Mouse (Mus musculus) midbrain, postnatal 0 days (tissue): ENCODE results near the gene Rara. TPM values are rescaled to one million over a fixed set of nuclear protein-coding genes. Genes with fewer than 3 reads are reported as not detected.

Source experiments
- ATAC-seq: fragments of 200-750 bp; cut with Nextera tagmentation; 2 replicates; pipeline ENCODE4 v1.8.0; 2017; ENCODE audit warnings: moderate number of reproducible peaks, mild to moderate bottlenecking, moderate TSS enrichment, moderate library complexity; ENCODE audit not compliant: low FRiP score
- DNase-seq: peaks from one replicate; pipeline ENCODE4 v3.0.0-alpha.2; 2015; ENCODE audit warnings: low spot score
- H3K27ac ChIP-seq: fragments of 300-500 bp; sonication (generic); 2 replicates; pipeline ENCODE4 v1.5.1; 2014; ENCODE audit warnings: low read depth, mild to moderate bottlenecking, low read length, mixed read lengths
- H3K27me3 ChIP-seq: fragments of 300-500 bp; sonication (generic); 2 replicates; pipeline ENCODE4 v1.6.1; 2014; ENCODE audit warnings: low read length, control low read depth, mixed read lengths; ENCODE audit not compliant: insufficient read depth
- H3K36me3 ChIP-seq: fragments of 300-500 bp; sonication (generic); 2 replicates; pipeline ENCODE4 v1.6.1; 2014; ENCODE audit warnings: low read length, control low read depth, mixed read lengths; ENCODE audit not compliant: insufficient read depth
- H3K4me1 ChIP-seq: fragments of 300-500 bp; sonication (generic); 2 replicates; pipeline ENCODE4 v1.6.1; 2014; ENCODE audit warnings: mild to moderate bottlenecking, control low read depth, antibody characterized with exemption, low read length, mixed read lengths; ENCODE audit not compliant: insufficient read depth
- H3K4me2 ChIP-seq: fragments of 300-500 bp; sonication (generic); 2 replicates; pipeline ENCODE4 v1.6.1; 2014; ENCODE audit warnings: low read depth, mild to moderate bottlenecking, low read length, mixed read lengths; ENCODE audit not compliant: poor library complexity, severe bottlenecking
- H3K4me3 ChIP-seq: fragments of 300-500 bp; sonication (generic); 2 replicates; pipeline ENCODE4 v1.5.1; 2014; ENCODE audit warnings: low read depth, mild to moderate bottlenecking, low read length, moderate library complexity
- H3K9ac ChIP-seq: fragments of 300-500 bp; sonication (generic); replicated peaks from 2 replicates; pipeline ENCODE4 v1.6.1; 2014; ENCODE audit warnings: mild to moderate bottlenecking, low read length, moderate library complexity, mixed read lengths; ENCODE audit not compliant: poor library complexity, severe bottlenecking
- H3K9me3 ChIP-seq: fragments of 300-500 bp; sonication (generic); 2 replicates; pipeline ENCODE4 v1.6.1; 2016; ENCODE audit warnings: low read length, control low read depth
- CTCF ChIP-seq: IDR thresholded peaks from 2 replicates; pipeline ENCODE4 v1.5.1; 2016; ENCODE audit warnings: antibody characterized with exemption, mild to moderate bottlenecking
- WGBS: fragments of 180-500 bp; shearing (Covaris S2); extraction: QIAGEN DNeasy Blood & Tissue Kit; methylation state at CpG from one replicate; pipeline ENCODE4 v1.1.7; 2014; 5-methylcytosine and 5-hydroxymethylcytosine counted together
- polyA plus RNA-seq: library from polyadenylated mRNA; unstranded; fragments of >200 nt; fragmentation: Nextera tagmentation; extraction: Ambion mirVana; gene quantifications from 2 replicates; pipeline ENCODE4 v1.2.1, GENCODE M21; 2015
- total RNA-seq: library from RNA; depleted of rRNA; stranded (reverse); fragments of >200 nt; gene quantifications from 2 replicates; pipeline ENCODE4 v1.2.3, GENCODE M21; 2014

The Rara gene
- total and polyA plus RNA-seq, 2 experiments from 2014 or later = 8.2 to 20.4 TPM

DNA sequence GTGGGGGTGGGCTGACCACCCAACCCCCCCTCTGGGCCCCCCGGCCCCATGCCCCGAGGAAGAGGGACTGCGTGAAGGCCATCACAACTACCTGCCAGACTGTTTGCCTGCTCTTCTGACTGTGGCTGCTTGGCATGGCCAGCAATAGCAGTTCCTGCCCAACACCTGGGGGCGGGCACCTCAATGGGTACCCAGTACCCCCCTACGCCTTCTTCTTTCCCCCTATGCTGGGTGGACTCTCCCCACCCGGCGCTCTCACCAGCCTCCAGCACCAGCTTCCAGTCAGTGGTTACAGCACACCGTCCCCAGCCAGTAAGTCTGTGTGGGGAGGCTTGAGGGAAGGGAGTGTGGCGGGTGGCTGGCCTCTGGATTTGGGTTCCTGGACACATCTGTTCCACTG is 22.9 kb downstream of the Rara start:
- no peak for TF ChIP-seq CTCF
- Histone ChIP-seq H3K36me3 (no peaks in the 10 kb centered on the region), H3K27me3 (no peaks in the 10 kb centered on the region), H3K4me1 (peaks cover 11% of the 10 kb centered on the region; the same call in 1 of the 2 replicates), H3K9ac (no peak overlapping the region), H3K4me3 (no peak overlapping the region), H3K27ac (no peak overlapping the region), H3K4me2 (no peak overlapping the region), H3K9me3 (no peaks in the 10 kb centered on the region)
- 88% methylated on average over 9 of the region's 9 CpGs for WGBS
- ATAC-seq (no peak), DNase-seq (no peak)

DNA sequence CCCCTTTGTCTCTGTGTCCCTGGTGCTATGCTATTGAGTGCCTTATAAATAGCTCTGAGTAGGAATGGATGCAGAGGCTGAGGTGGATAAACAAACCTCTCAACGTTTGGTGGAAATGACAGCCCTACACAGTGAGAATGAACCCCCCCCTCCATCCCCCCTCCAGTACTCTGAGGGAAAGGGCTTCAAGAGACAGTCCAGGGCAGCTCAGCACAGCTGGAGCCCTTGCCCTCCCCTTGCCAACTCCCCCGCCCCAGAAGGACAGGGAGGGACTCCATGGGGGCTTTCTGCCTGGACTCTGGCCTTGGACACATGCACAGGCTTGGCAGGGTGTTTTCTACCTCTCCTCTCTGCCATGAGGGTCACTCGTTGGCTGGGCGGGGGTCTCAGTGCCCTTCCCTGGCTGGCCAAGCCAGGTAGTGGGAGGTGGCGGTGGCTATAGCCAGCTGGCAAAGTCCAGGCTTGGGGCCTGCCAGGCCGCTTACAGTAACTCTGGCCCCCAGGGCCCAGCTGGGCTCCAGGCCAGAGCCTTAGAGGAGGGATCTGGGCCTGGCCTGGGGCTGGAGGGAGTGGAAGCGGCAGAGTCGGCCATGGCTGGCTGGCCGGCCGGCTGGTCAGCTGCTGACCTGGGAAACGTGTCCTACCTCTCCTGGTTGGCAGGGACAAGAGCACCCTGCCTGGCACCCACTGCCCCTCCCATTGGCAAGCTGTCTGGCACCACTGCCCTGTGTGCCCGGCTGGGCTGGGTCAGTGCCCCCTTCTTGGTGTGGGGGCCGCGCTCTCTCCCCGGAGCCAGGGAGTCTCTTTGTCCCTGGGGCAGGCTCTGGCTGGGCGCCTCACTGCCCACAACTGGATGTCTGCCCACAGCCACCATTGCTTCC is 23.6 kb downstream of the Rara start:
- ATAC-seq (peak; percentile 76), DNase-seq (peak; percentile 93)
- no peak for TF ChIP-seq CTCF
- H3K4me2 ChIP-seq = no peak overlapping the region
- H3K4me1 ChIP-seq = peaks cover 11% of the 10 kb centered on the region; the same call in 1 of the 2 replicates
- H3K36me3 ChIP-seq = no peaks in the 10 kb centered on the region
- 54% methylated on average over 15 of the region's 16 CpGs for WGBS
- no peak overlapping the region for H3K4me3 ChIP-seq
- no peaks in the 10 kb centered on the region for H3K27me3 ChIP-seq
- no peaks in the 10 kb centered on the region for H3K9me3 ChIP-seq
- peak overlapping the region; percentile 18; the same call in 1 of the 2 replicates for H3K27ac ChIP-seq
- H3K9ac ChIP-seq = no peak overlapping the region

DNA sequence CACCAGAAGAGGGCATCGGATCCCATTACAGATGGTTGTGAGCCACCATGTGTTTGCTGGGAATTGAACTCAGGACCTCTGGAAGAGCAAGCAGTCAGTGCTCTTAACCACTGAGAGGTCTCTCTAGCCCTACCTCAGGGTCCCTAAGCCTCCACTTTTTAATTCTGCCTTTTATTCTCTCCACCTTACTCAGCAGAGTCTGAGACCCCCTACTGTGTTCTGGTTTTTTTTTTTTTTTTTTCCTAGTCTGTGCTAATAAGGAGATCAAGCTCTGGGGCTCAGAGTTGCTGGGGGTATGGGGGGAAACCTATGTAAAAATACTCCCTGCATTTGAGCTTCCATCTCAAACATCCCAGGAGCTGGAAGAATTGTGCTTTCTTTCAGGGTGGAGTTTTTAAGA is 24.5 kb downstream of the Rara start:
- no peaks in the 10 kb centered on the region for H3K27me3 ChIP-seq
- no peak for DNase-seq
- no peak overlapping the region for H3K27ac ChIP-seq
- no peak overlapping the region for H3K4me2 ChIP-seq
- H3K36me3 ChIP-seq = no peaks in the 10 kb centered on the region
- no peak overlapping the region for H3K9ac ChIP-seq
- peaks cover 11% of the 10 kb centered on the region; the same call in 1 of the 2 replicates for H3K4me1 ChIP-seq
- 80% methylated on average over 1 of the region's 1 CpGs for WGBS
- no peak for ATAC-seq
- no peaks in the 10 kb centered on the region for H3K9me3 ChIP-seq
- H3K4me3 ChIP-seq = no peak overlapping the region
- TF ChIP-seq CTCF = no peak

DNA sequence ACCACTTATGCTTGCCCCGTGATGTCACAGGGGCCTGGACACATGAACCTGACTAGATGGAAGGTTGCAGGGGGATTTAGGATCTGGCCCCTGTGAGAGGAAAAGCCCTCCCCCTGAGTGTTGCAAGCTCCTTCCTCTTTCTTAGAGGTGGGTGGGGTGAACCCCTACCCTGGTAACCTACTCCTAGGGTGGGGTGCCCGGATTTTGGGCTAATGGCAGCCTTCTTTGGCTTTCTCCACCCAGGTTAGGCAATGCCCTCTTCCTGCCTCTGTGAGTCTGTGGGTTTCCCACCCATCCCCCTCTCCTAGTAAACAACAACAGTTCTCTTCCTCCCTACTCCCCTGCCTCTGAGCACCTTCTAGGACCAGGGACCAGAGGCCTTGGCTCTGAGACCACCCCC is 25.1 kb downstream of the Rara start:
- no peak for ATAC-seq
- no peak for TF ChIP-seq CTCF

DNA sequence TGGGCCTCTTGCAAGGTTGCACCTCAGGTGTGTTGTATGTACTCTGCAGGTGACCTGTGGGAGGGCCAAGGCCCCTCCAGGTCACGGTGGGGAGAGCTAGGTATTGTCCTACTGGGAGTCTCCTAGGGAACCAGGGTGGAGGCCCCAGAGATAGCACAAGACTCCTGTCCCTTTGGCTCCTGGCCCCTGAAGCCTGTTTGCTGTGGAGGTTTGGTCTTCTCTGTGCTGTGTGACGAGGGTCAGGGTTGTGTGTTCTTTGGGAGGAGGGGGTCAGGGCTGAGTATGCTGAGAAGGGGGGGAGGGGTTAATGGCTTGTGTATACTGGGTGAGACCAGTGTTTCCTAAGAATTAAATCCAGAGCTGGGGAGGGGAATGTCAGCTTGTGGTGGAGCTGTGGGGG is 25.7 kb downstream of the Rara start:
- Histone ChIP-seq H3K4me2 (no peak overlapping the region), H3K4me1 (peaks cover 11% of the 10 kb centered on the region; the same call in 1 of the 2 replicates), H3K27me3 (no peaks in the 10 kb centered on the region), H3K36me3 (no peaks in the 10 kb centered on the region), H3K9me3 (no peaks in the 10 kb centered on the region), H3K9ac (no peak overlapping the region), H3K4me3 (no peak overlapping the region), H3K27ac (no peak overlapping the region)
- DNase-seq (no peak), ATAC-seq (no peak)
- WGBS = 15% methylated on average over 2 of the region's 2 CpGs
- no peak for TF ChIP-seq CTCF

More for the DNA sequence above, 25.1 kb downstream of the Rara start:
- H3K4me3 ChIP-seq = no peak overlapping the region
- 75% methylated on average over 2 of the region's 2 CpGs for WGBS
- H3K4me2 ChIP-seq = no peak overlapping the region
- no peak for DNase-seq
- no peaks in the 10 kb centered on the region for H3K36me3 ChIP-seq
- no peak overlapping the region for H3K9ac ChIP-seq
- H3K4me1 ChIP-seq = peaks cover 11% of the 10 kb centered on the region; the same call in 1 of the 2 replicates
- no peaks in the 10 kb centered on the region for H3K9me3 ChIP-seq
- H3K27ac ChIP-seq = no peak overlapping the region
- no peaks in the 10 kb centered on the region for H3K27me3 ChIP-seq

DNA sequence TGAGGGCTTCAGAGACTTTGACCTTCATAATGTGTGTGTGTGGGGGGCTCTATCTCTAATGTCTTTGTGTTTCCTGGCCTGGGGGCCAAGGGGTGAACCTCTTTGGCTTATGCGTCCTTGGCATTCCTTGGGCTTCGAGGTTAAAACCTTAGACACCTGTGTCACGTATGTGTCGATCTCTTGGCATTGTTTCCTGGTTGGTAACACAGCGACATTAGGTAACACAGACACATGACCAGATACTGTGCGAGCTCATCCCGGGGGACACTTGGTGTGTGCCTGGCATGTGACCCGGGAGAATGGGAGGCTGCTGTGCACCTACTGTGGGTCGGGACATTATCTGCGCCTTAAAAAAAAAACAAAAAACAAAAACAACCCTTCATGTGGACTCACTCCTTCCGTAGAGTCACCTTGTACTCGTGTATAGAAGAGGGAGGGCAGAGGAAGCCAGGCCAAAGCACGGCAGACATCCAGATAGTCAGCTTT is 26.3 kb downstream of the Rara start:
- 0 out of 2 replicates have a peak overlapping the region, but pooled peaks have one; percentile 3 for H3K9ac ChIP-seq
- H3K4me1 ChIP-seq = peaks cover 11% of the 10 kb centered on the region; the same call in 1 of the 2 replicates
- ATAC-seq (no peak), DNase-seq (no peak)
- H3K36me3 ChIP-seq = no peaks in the 10 kb centered on the region
- 41% methylated on average over 13 of the region's 13 CpGs for WGBS
- no peak for TF ChIP-seq CTCF
- H3K27me3 ChIP-seq = no peaks in the 10 kb centered on the region
- H3K27ac ChIP-seq = no peak overlapping the region
- no peaks in the 10 kb centered on the region for H3K9me3 ChIP-seq
- peak overlapping the region; percentile 28; the same call in 1 of the 2 replicates for H3K4me2 ChIP-seq
- no peak overlapping the region for H3K4me3 ChIP-seq
